Mouse (Mus musculus) G1E (cell line): Measurements from ENCODE around the gene Ablim1. TPM values are rescaled to one million over a fixed set of nuclear protein-coding genes. Genes with fewer than 3 reads are reported as not detected.

Experiments used
- ATAC-seq: 2 replicates; pipeline ENCODE4 v1.8.0; 2016; ENCODE audit warnings: mild to moderate bottlenecking; ENCODE audit not compliant: insufficient number of reproducible peaks, poor library complexity, low FRiP score, severe bottlenecking; ENCODE audit errors: extremely low read depth
- DNase-seq: peaks from one replicate; pipeline ENCODE4 v3.0.0; 2012; ENCODE audit warnings: low spot score
- H3K27me3 ChIP-seq: 2 replicates; pipeline ENCODE4 v1.6.1; 2012; ENCODE audit warnings: mild to moderate bottlenecking, low read length, inconsistent platforms; ENCODE audit not compliant: insufficient read depth
- H3K36me3 ChIP-seq: replicated peaks from 2 replicates; pipeline ENCODE3; 2012; ENCODE audit warnings: mild to moderate bottlenecking, inconsistent platforms
- H3K4me1 ChIP-seq: 2 replicates; pipeline ENCODE4 v1.6.1; 2012; ENCODE audit warnings: low read depth, low read length, inconsistent platforms, mixed read lengths; ENCODE audit not compliant: insufficient read depth
- H3K4me3 ChIP-seq: 2 replicates; pipeline ENCODE4 v1.5.1; 2012; ENCODE audit warnings: low read depth, mild to moderate bottlenecking, inconsistent platforms, low read length, moderate library complexity, mixed read lengths
- H3K9me3 ChIP-seq: replicated peaks from 2 replicates; pipeline ENCODE4 v1.6.1; 2012; ENCODE audit warnings: inconsistent platforms
- CTCF ChIP-seq: IDR thresholded peaks from 2 replicates; pipeline ENCODE4 v1.5.1; 2012; ENCODE audit warnings: low read depth, low read length, inconsistent platforms, mixed read lengths
- GATA1 ChIP-seq: IDR thresholded peaks from 2 replicates; pipeline ENCODE4 v1.6.1; 2012; ENCODE audit warnings: borderline replicate concordance, low read length, inconsistent platforms, mixed read lengths
- GATA2 ChIP-seq: IDR thresholded peaks from 2 replicates; pipeline ENCODE4 v1.6.1; 2012; ENCODE audit warnings: low read depth, low read length, inconsistent platforms, borderline replicate concordance
- POLR2AphosphoS5 ChIP-seq: IDR thresholded peaks from 2 replicates; pipeline ENCODE4 v1.6.1; 2012; ENCODE audit warnings: low read depth, low read length, inconsistent platforms; ENCODE audit not compliant: insufficient replicate concordance
- TAL1 ChIP-seq: conservative IDR thresholded peaks from 2 replicates; pipeline ENCODE4 v1.6.1; 2012; ENCODE audit warnings: low read depth, low read length, inconsistent platforms, mixed read lengths
- polyA plus RNA-seq: library from polyadenylated mRNA; stranded (reverse); fragments of >175 nt; gene quantifications from 2 replicates; pipeline ENCODE4 v1.2.3, GENCODE M21; 2012
- total RNA-seq, 2 experiments: library from RNA; stranded (forward) in 1 of 2; stranded (reverse) in 1 of 2; fragments of 200-1000 nt in 1 of 2; fragments of >200 nt in 1 of 2; fragmentation: Nextera tagmentation in 1 of 2; gene quantifications; 2 replicates each; pipeline ENCODE4 v1.2.3; 2014 to 2017

The Ablim1 gene
- total and polyA plus RNA-seq, 3 experiments: 0.08 to 0.71 TPM; not detected in 1

DNA sequence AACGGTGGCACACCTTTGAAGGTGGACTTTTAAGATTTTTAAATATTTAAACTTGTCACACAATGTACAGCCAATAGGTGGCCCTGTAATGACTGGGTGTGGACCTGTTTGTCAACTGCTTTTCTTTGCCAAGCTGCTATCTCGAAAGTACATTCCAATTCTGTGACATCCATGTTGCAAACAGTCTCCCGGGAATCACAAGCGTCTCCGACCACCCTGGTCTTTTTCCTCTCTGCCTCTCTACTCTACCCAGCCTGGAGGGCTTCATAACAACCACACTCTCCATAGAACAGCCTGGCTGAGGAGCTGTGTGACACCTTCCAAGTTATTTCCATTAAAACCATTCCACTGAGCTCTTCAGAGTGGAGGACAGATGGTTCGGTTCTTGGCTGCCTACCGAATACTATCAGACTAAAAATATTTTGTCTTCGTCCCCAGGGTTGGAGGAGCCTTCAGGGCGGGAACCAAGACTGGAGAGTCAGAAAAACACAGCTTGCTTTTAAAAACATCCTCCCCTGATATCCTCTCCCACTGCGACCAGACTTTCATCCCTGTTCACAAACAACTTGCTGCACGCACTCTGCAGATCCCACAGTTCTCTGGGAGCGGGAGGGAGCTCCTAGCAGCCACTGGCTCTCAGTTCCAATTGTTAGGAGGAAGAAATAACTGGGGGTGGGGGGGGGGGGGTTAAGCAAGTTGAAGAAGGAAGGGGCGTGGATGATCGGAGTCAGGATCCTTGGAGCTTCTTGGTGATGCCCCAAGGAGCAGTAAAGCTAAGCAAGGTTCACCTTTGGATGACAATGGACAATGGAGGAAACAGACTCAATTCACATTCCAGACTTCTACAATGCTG is 216.3 kb downstream of the Ablim1 start:
- ATAC-seq: no peak
- DNase-seq: no peak
- Histone ChIP-seq H3K4me3 (no peak overlapping the region), H3K27me3 (no peaks in the 10 kb centered on the region), H3K36me3 (no peaks in the 10 kb centered on the region), H3K9me3 (no peaks in the 10 kb centered on the region; the same call in 1 of the 2 replicates), H3K4me1 (no peaks in the 10 kb centered on the region)
- TF ChIP-seq CTCF (no peak), GATA1 (no peak), POLR2AphosphoS5 (no peak), GATA2 (no peak), TAL1 (no peak)

DNA sequence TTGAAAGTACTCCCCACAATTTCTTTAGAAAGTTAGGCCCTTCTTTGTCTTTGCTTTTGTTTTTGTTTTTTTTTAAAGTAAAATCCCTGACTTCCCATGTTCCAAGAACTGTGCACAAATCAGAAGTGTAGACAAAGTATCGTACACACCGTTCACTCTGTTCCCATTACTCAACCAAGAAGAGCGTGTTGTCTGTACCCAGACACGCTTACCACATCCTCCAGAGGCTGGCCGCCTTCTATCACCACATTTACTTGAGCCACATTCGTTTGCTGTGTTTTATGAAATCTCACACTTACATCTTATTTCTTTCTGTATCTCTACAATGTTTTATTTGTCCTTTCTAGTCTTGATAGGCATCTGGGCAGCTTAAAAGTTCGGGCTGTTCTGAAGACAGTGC is 219.4 kb downstream of the Ablim1 start:
- TF ChIP-seq GATA1 (no peak), POLR2AphosphoS5 (no peak), TAL1 (no peak), CTCF (no peak)
- no peak for ATAC-seq
- no peak for DNase-seq

DNA sequence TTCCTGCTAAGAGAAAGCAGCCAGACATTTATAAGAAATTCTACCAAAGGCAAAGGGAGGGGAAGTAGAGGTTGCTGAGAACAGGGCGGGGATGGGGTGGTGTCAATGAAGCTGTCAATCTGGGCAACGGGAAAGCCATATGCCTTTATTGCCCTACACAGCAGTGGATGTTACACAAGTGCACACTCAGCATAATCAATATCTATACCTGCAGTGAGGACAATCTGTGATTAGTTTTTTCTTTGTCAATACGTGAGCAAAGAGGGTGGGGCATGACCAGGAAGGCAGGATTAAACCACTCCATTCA is 221.1 kb downstream of the Ablim1 start:
- Histone ChIP-seq H3K9me3 (no peaks in the 10 kb centered on the region), H3K4me3 (no peak overlapping the region), H3K36me3 (no peaks in the 10 kb centered on the region), H3K4me1 (no peaks in the 10 kb centered on the region), H3K27me3 (peaks cover 2% of the 10 kb centered on the region; the same call in 1 of the 2 replicates)
- DNase-seq: no peak
- TF ChIP-seq POLR2AphosphoS5 (no peak), TAL1 (no peak), GATA2 (no peak)
- no peak for ATAC-seq

More for the DNA sequence above, 219.4 kb downstream of the Ablim1 start:
- no peaks in the 10 kb centered on the region for H3K4me1 ChIP-seq
- H3K4me3 ChIP-seq: no peak overlapping the region
- H3K9me3 ChIP-seq: no peaks in the 10 kb centered on the region; the same call in 1 of the 2 replicates
- H3K27me3 ChIP-seq: peaks cover 2% of the 10 kb centered on the region; the same call in 1 of the 2 replicates
- H3K36me3 ChIP-seq: no peaks in the 10 kb centered on the region

DNA sequence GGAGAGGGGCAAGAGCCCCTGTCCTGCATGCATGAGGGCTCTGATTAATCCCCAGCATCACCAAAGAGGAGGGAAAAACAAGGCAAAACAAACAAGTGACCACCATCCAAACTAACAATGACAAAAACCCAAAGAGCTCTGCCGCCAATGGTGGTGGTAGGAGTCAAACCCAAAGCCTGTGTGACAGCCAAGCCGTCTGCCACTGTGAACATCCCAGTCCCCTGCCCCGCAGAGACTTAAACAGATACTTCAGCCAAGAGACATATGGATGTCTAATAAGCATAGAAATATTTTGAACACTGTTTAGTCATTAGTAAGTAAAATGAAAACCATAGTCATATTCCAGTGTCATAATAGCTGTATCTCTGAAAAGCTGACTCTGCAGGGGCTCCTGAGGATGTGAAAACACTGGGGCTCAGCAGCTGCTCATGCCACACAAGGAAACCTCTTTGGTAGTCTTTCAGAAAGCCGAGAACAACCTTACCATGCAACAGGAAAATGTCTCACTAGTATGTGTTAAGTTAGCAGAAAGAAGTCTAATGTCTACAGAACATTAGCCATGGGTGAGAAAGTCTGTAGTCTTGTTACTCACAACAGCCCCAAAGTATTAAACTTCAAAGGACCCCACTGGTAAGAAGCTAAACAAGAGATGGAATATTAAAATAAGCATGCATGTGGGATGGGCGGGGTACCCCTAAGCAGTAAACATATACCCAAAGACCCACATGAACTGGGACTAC is 221.6 kb downstream of the Ablim1 start:
- no peak for ATAC-seq
- DNase-seq: no peak
- Histone ChIP-seq H3K4me3 (no peak overlapping the region), H3K4me1 (no peaks in the 10 kb centered on the region), H3K9me3 (no peaks in the 10 kb centered on the region), H3K27me3 (peaks cover 2% of the 10 kb centered on the region; the same call in 1 of the 2 replicates), H3K36me3 (no peaks in the 10 kb centered on the region)
- TF ChIP-seq GATA1: no peak
- TF ChIP-seq GATA2: no peak
- TF ChIP-seq POLR2AphosphoS5: no peak

DNA sequence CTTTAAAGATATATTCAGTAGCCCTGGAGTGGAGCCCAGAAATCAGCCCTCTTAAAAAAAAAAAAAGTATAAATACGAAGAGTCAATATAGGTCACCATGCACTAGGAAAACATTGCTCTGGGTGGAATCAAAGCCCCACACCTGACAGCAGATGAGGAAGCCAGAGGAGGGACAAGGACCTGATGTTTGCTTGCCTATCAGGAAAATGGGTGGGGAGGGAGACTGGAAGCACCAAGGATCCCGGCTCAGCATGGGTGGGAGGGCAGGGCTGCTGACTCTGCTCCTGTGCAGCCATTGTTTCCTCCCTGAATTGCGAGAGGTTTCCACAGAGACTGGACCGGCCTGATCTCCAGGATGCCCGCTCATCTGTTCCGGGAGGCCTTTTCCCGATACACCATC is 223.4 kb downstream of the Ablim1 start:
- H3K4me3 ChIP-seq: no peak overlapping the region
- ATAC-seq: no peak
- H3K9me3 ChIP-seq: no peaks in the 10 kb centered on the region
- DNase-seq: no peak
- H3K4me1 ChIP-seq: no peaks in the 10 kb centered on the region
- no peak for TF ChIP-seq POLR2AphosphoS5
- no peak for TF ChIP-seq GATA1
- TF ChIP-seq GATA2: no peak
- no peak for TF ChIP-seq TAL1
- TF ChIP-seq CTCF: no peak
- H3K27me3 ChIP-seq: peaks cover 2% of the 10 kb centered on the region; the same call in 1 of the 2 replicates
- H3K36me3 ChIP-seq: no peaks in the 10 kb centered on the region

DNA sequence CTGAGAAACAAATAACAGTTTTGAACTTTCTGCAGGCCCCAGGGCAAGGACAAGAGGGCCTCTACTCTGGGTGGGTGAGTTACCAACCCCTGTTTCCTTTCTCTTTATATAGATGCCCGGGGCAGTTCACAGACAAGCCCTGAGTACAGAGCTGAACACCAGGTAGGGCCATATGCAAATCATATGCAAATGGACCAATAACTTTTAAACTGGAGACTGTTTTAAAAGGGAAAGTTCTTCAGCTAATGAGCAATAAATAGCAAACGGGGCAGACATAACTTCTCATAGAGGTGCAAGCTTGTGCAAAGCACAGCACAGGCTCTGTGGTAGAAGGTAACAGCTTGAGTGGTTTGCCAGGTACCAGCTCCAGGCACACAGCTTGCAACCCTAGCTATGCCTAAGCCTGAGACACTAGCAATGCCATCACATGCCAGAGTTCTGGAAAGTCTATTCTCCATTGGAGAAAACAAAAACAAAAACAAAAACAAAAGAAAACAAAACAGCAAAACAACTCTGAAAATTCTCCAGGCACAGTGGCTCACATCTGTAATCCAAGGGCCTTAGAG is 225.8 kb downstream of the Ablim1 start:
- no peaks in the 10 kb centered on the region for H3K4me1 ChIP-seq
- ATAC-seq (no peak), DNase-seq (no peak)
- TF ChIP-seq GATA2: no peak
- H3K9me3 ChIP-seq: peaks cover 5% of the 10 kb centered on the region; the same call in 1 of the 2 replicates
- H3K36me3 ChIP-seq: no peaks in the 10 kb centered on the region
- H3K27me3 ChIP-seq: peaks cover 2% of the 10 kb centered on the region; the same call in 1 of the 2 replicates
- H3K4me3 ChIP-seq: no peak overlapping the region
